Mouse (Mus musculus) common myeloid progenitor, adult 5-6 weeks (primary cell): ENCODE measurements around the gene Plekhm3. TPM values are rescaled to one million over a fixed set of nuclear protein-coding genes. Genes with fewer than 3 reads are reported as not detected.
A peak's percentile ranks its signal among the peaks of the same experiment; 100 is the strongest.

Experiments used
- ATAC-seq: replicated peaks from 2 replicates; pipeline ENCODE4 v1.8.0; 2016; ENCODE audit warnings: low read depth, mild to moderate bottlenecking, moderate TSS enrichment, inconsistent platforms; ENCODE audit not compliant: poor library complexity, severe bottlenecking
- total RNA-seq: library from RNA; stranded (forward); fragments of 200-1000, 187-1606 nt; gene quantifications from 2 replicates; pipeline ENCODE4 v1.2.3, GENCODE M21; 2017

Gene Plekhm3
- total RNA-seq, 1 experiment from 2014 or later = 6.2 TPM

GRCm38 (mm10) chr1:64738180-64738555 is 218.5 kb downstream of the Plekhm3 start:
- peak; percentile 16 for ATAC-seq

GRCm38 (mm10) chr1:64737502-64738179 is 219.0 kb downstream of the Plekhm3 start, which contains the start of gene Fzd5:
Gene Fzd5 (minus strand): TSS chr1:64737751.
- ATAC-seq = peak; percentile 70

GRCm38 (mm10) chr1:64736681-64737501 is 219.7 kb downstream of the Plekhm3 start:
- no peak for ATAC-seq

Other genes with a start within 250 kb of the Plekhm3 start
- 1.5 TPM in 2 replicates for gene Fzd5, start 219.1 kb downstream of the Plekhm3 start, total RNA-seq
- not detected in 2 replicates for gene Akr1cl, start 75.9 kb upstream of the Plekhm3 start, total RNA-seq
- not detected in 2 replicates for gene Cryge, start 94.3 kb upstream of the Plekhm3 start, total RNA-seq
- not detected in 2 replicates for gene Crygd, start 106.6 kb upstream of the Plekhm3 start, total RNA-seq
- gene Crygc, start 116.9 kb upstream of the Plekhm3 start, total RNA-seq = not detected in 2 replicates
- not detected in 2 replicates for gene Crygb, start 125.5 kb upstream of the Plekhm3 start, total RNA-seq
- not detected in 2 replicates for gene Cryga, start 146.5 kb upstream of the Plekhm3 start, total RNA-seq
- not detected in 2 replicates for gene Gm28845, start 162.7 kb upstream of the Plekhm3 start, total RNA-seq
- 0.27 TPM in 1 of 2 replicates, not detected in the other for gene D630023F18Rik, start 166.4 kb upstream of the Plekhm3 start, total RNA-seq
- 55.4 and 66.1 TPM in 2 replicates for gene Idh1, start 229.7 kb upstream of the Plekhm3 start, total RNA-seq
- gene Pikfyve, start 229.9 kb upstream of the Plekhm3 start, total RNA-seq = 25.3 and 32.7 TPM in 2 replicates